Mouse (Mus musculus) liver, embryonic 15.5 days (tissue): Measurements from ENCODE around the gene 4931428L18Rik. TPM values are rescaled to one million over a fixed set of nuclear protein-coding genes. Genes with fewer than 3 reads are reported as not detected.

Experiments
- ATAC-seq: fragments of 200-750 bp; cut with Nextera tagmentation; 2 replicates; pipeline ENCODE4 v1.8.0; 2017; ENCODE audit warnings: moderate number of reproducible peaks, mild to moderate bottlenecking, moderate library complexity; ENCODE audit not compliant: insufficient read depth
- H3K27ac ChIP-seq: fragments of 300-500 bp; sonication (generic); replicated peaks from 2 replicates; pipeline ENCODE4 v1.5.1; 2015; ENCODE audit warnings: mild to moderate bottlenecking, inconsistent platforms
- H3K27me3 ChIP-seq: fragments of 300-500 bp; sonication (generic); 2 replicates; pipeline ENCODE4 v1.6.1; 2015; ENCODE audit warnings: mild to moderate bottlenecking, inconsistent platforms
- H3K36me3 ChIP-seq: fragments of 300-500 bp; sonication (generic); replicated peaks from 2 replicates; pipeline ENCODE4 v1.6.1; 2015; ENCODE audit warnings: moderate library complexity, mild to moderate bottlenecking, inconsistent platforms
- H3K4me1 ChIP-seq: fragments of 300-500 bp; sonication (generic); replicated peaks from 2 replicates; pipeline ENCODE4 v1.6.1; 2015; ENCODE audit warnings: inconsistent platforms
- H3K4me2 ChIP-seq: fragments of 300-500 bp; sonication (generic); 2 replicates; pipeline ENCODE4 v1.6.1; 2015; ENCODE audit warnings: moderate library complexity, mild to moderate bottlenecking, inconsistent platforms
- H3K4me3 ChIP-seq: fragments of 300-500 bp; sonication (generic); replicated peaks from 2 replicates; pipeline ENCODE4 v1.5.1; 2015; ENCODE audit warnings: mild to moderate bottlenecking, inconsistent platforms
- H3K9ac ChIP-seq: fragments of 300-500 bp; sonication (generic); 2 replicates; pipeline ENCODE4 v1.6.1; 2015; ENCODE audit warnings: moderate library complexity, mild to moderate bottlenecking, inconsistent platforms
- H3K9me3 ChIP-seq: fragments of 300-500 bp; sonication (generic); replicated peaks from 2 replicates; pipeline ENCODE4 v1.6.1; 2016; ENCODE audit warnings: inconsistent platforms
- WGBS: fragments of 180-500 bp; shearing (Covaris S2); methylation state at CpG from one replicate; pipeline ENCODE4 v1.1.7; 2015; ENCODE audit warnings: mixed read lengths; ENCODE audit not compliant: insufficient replicate concordance; 5-methylcytosine and 5-hydroxymethylcytosine counted together
- polyA plus RNA-seq: library from polyadenylated mRNA; unstranded; fragments of >200 nt; fragmentation: Nextera tagmentation; extraction: Ambion mirVana; gene quantifications from 2 replicates; pipeline ENCODE4 v1.2.1, GENCODE M21; 2015

The 4931428L18Rik gene
- polyA plus RNA-seq, 1 experiment from 2014 or later, result not detected

DNA sequence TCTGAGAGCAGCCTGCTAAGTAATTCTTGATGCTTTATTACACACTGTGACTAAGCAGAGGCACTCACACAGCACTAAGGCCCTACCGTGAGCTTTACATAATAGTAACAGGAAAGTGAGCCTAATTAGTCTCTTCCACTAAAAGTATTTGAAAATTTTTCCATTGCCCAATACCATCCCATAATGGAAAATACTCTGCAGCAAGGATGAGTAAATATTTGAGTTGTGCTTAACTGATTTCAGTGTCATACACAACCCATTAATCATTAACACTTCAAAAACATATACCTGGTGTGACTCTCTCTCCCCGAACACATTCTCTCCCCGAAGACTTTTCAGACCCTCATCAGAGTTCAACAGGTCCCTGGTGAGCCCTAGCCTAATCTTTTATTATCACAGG is 127.7 kb downstream of the 4931428L18Rik start:
- no peak overlapping the region for H3K4me2 ChIP-seq
- no peak overlapping the region for H3K9ac ChIP-seq
- H3K9me3 ChIP-seq, result no peaks in the 10 kb centered on the region
- no peaks in the 10 kb centered on the region; the same call in 1 of the 2 replicates for H3K4me1 ChIP-seq
- H3K27ac ChIP-seq, result peak overlapping the region; percentile 62
- no peak overlapping the region for H3K4me3 ChIP-seq
- ATAC-seq, result peak; percentile 68
- H3K36me3 ChIP-seq, result no peaks in the 10 kb centered on the region
- H3K27me3 ChIP-seq, result no peaks in the 10 kb centered on the region
- 58% methylated on average over 3 of the region's 3 CpGs for WGBS

DNA sequence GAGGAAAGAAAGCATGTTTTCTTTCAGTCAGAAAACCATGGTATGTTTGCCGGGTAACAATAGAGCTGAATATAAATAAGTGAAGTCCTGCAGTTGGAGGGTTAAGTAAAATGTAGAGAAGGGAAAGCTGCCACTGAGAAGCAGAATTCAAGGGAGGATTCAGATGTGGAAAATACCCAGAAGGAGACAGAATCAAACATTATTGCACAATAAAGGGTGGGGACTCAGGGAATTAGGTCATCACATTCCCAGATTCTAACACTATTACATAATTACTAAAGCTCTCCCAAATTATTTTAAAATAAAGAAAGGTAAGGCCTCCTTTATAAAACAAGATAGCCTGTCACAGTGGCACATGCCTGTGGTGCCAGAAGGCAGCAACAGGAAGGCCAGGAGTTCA is 128.5 kb downstream of the 4931428L18Rik start:
- Histone ChIP-seq H3K4me3 (no peak overlapping the region), H3K36me3 (no peaks in the 10 kb centered on the region), H3K4me1 (no peaks in the 10 kb centered on the region; the same call in 1 of the 2 replicates), H3K9me3 (no peaks in the 10 kb centered on the region), H3K27ac (peak overlapping the region; percentile 57), H3K9ac (no peak overlapping the region), H3K27me3 (no peaks in the 10 kb centered on the region), H3K4me2 (no peak overlapping the region)
- WGBS, result 63% methylated on average over 1 of the region's 1 CpGs
- no peak for ATAC-seq

DNA sequence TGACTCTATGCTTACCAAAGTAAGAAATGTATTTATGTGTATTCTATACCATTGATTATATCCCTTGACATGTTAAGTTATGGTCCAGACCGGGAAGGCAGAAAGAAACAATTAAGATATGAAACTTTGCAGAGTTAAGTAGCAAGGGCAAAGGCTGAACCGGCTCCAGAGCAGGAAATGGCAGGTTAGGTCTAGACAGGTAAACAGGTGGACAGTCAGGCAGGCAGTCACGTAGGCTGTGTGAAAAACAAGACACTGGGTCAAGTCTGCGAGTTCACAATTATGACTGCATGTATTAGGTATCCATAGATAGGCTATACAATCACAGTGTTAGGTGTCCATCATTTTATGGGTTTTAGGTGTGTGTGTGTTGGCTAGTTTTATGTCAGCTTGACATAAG is 133.8 kb downstream of the 4931428L18Rik start:
- Histone ChIP-seq H3K27me3 (no peaks in the 10 kb centered on the region), H3K9ac (no peak overlapping the region), H3K4me3 (no peak overlapping the region), H3K9me3 (no peaks in the 10 kb centered on the region), H3K27ac (no peak overlapping the region), H3K36me3 (no peaks in the 10 kb centered on the region), H3K4me1 (no peaks in the 10 kb centered on the region; the same call in 1 of the 2 replicates), H3K4me2 (no peak overlapping the region)
- no peak for ATAC-seq
- 66% methylated on average over 4 of the region's 4 CpGs for WGBS

DNA sequence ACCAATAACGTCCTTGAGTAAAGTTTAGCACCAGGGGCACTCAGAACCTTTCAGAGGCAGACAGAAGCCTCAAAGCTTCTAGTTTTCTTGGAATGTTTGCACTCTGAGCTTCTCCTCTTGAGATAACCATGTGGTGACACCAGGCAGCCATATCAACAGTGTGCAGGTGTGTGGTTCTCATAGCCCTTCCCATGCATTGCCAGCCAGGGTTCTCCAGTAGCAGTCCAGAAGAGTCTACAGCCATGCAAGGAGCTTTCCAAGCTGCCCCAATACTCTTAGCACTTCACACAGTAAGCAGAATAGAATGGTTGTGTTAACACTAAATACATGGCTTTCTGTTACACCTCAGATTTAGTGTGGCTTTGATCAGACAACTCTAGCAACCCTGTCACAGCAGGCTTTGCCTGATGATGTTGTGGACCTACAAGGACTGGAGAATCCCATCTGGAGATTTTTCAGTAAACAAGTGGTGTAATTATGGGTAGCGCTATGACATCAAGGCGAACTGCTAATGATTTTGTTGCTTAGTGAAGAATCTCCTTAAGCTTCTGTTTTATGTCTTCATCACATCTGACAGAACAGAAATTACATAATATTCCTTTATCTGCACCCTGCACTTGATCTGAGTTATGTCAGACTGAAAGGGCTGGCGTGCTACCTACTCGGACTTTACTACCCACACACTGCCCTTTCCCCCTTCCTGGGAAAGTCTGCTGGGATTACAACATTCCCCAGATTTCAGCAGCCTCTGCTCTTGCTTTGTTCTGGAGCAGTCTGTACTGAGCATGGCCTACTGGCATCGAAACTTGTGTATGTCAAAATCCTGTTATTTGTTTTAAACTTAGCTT is 149.7 kb downstream of the 4931428L18Rik start:
- Histone ChIP-seq H3K27ac (0 out of 2 replicates have a peak overlapping the region, but pooled peaks have one; percentile 6), H3K4me3 (no peak overlapping the region), H3K27me3 (no peaks in the 10 kb centered on the region), H3K4me2 (no peak overlapping the region), H3K9ac (no peak overlapping the region), H3K4me1 (peaks cover 4% of the 10 kb centered on the region; the same call in 1 of the 2 replicates), H3K36me3 (no peaks in the 10 kb centered on the region), H3K9me3 (no peaks in the 10 kb centered on the region)
- 43% methylated on average over 6 of the region's 6 CpGs for WGBS
- ATAC-seq, result peak; percentile 86

DNA sequence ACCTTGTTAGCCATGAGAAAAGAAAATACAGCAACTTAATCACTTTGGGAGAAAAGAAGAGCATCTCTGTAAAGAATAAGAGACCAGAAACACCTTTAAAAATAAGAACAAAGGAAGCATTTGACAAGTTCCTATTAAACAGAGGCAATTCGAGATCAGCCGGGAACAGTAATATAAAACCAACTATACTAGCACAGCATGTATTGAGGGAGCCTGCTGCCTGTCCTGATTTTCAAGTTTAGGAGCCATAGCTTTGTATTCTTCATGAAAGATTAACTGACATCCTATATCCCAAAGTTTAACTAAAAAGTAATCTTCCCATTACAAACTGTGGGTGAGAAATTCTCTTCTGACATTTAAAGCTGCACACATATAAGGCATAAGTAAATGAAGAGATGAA is 151.3 kb downstream of the 4931428L18Rik start:
- no peak for ATAC-seq
- H3K36me3 ChIP-seq, result no peaks in the 10 kb centered on the region
- H3K9ac ChIP-seq, result no peak overlapping the region
- no peak overlapping the region for H3K27ac ChIP-seq
- H3K4me3 ChIP-seq, result no peak overlapping the region
- H3K9me3 ChIP-seq, result no peaks in the 10 kb centered on the region
- no peaks in the 10 kb centered on the region for H3K27me3 ChIP-seq
- peaks cover 4% of the 10 kb centered on the region; the same call in 1 of the 2 replicates for H3K4me1 ChIP-seq
- no peak overlapping the region for H3K4me2 ChIP-seq
- WGBS, result 72% methylated on average over 2 of the region's 2 CpGs

DNA sequence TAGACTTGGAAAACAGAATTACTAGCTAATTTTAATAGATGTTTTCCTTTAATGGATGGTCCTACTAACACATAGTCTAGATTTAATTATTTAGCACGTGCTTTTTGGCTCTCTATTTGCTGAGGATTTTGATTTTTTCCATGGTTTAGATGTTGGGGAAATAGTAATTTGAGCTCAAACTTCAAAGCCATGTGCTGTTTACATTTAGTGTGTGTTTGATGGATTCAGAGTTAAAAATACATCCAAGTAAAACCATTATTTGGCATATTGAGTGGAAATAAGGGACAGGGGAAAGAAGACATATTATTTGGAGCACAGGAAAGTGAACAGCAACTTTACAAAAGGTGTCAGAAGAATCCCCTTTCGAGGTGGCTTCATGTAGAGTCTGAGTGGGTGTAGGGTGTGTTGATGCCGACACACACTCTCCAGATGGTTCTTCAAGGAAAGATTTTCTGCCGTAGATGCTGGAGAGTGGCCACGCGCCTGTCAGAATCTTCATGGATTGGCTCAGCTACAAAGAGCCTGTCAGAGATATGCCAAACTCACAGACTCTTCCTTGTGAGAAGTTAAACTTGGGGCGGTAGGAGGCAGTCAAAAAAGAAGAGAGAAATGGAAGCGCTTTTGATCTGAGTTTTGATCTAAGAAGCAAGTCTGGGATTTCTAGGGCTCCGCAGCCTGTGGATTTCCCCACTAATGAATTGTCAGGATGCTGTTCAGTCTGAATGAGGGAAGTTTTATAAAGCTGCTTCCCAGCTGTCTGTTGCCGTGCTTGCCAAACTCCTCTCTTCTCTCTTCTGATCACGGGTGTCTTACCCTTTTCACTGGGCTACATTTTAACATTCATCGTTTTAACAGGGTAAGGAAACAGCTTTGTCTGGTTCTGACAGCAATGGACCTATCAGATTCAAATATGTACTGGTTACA is 157.4 kb downstream of the 4931428L18Rik start:
- WGBS, result 67% methylated on average over 12 of the region's 12 CpGs

DNA sequence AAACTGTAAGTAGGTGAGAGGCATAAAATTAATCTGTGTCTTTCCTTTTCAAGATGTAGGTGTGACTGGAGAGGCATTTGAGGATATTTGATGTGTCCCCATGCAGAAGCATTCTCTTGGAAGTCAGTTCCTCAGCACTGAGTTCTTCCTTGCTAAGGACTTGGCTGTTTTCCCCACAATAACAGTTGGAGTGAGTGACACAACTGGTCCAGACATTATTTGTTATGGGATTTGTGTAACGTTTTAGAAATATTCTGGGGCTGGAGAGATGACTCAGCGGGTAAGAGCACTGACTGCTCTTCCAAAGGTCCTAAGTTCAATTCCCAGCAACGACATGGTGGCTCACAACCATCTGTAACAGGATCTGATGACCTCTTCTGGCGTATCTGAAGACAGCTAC is 162.7 kb downstream of the 4931428L18Rik start:
- H3K4me1 ChIP-seq, result no peaks in the 10 kb centered on the region
- H3K27me3 ChIP-seq, result no peaks in the 10 kb centered on the region
- no peak overlapping the region for H3K27ac ChIP-seq
- 47% methylated on average over 4 of the region's 4 CpGs for WGBS
- no peaks in the 10 kb centered on the region for H3K9me3 ChIP-seq
- H3K9ac ChIP-seq, result no peak overlapping the region
- no peaks in the 10 kb centered on the region for H3K36me3 ChIP-seq
- ATAC-seq, result no peak
- H3K4me3 ChIP-seq, result no peak overlapping the region
- no peak overlapping the region for H3K4me2 ChIP-seq

More for the DNA sequence above, 157.4 kb downstream of the 4931428L18Rik start:
- ATAC-seq, result no peak
- Histone ChIP-seq H3K9me3 (no peaks in the 10 kb centered on the region), H3K4me3 (no peak overlapping the region), H3K36me3 (no peaks in the 10 kb centered on the region), H3K27me3 (no peaks in the 10 kb centered on the region), H3K9ac (no peak overlapping the region), H3K4me1 (no peaks in the 10 kb centered on the region), H3K27ac (no peak overlapping the region), H3K4me2 (no peak overlapping the region)

DNA sequence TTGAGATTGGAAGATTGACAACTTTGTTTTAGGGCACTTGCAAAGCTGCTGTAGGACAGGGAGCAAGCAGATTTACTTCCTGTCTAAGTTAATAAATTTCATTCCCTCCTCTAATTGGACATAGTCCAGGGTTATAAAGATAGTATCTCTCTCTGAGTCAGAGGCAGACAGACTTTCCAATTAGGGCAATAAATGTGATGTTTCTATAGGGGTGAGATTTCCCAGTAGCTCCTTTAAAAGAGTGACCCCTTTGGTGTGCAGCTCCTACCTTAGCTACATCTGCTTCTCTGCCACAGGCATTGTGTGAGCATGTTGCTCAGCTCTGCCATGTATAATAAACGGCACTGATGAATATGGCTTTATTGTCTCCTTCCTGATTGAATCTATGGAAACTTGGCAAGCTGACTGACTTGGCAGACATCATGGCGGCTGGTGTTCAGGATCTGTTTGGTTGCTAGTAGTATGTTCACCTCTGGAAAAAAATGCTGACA is 163.6 kb downstream of the 4931428L18Rik start:
- Histone ChIP-seq H3K9ac (no peak overlapping the region), H3K27ac (no peak overlapping the region), H3K4me2 (no peak overlapping the region), H3K9me3 (no peaks in the 10 kb centered on the region), H3K4me3 (no peak overlapping the region), H3K4me1 (no peaks in the 10 kb centered on the region), H3K27me3 (no peaks in the 10 kb centered on the region), H3K36me3 (no peaks in the 10 kb centered on the region)
- ATAC-seq, result no peak
- WGBS, result 61% methylated on average over 2 of the region's 2 CpGs

DNA sequence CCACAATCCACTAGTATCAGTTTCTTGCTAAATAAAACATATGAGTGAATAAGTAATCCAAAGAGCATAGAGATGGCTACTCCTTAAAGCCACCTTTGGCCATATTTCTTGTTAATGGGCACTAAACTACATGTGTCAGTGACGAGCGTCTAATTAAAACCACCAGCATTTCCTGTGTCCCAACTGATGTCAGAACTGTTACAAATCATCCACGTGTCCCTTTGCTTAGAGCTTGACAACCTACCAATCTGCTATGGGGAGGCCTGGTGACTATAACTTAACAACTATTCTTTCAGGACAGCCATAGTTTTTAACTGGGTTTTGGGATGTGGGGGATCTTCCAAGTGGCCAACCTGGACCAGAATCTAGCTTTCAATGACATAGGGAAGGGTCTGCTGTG is 164.3 kb downstream of the 4931428L18Rik start:
- Histone ChIP-seq H3K9me3 (no peaks in the 10 kb centered on the region), H3K4me3 (no peak overlapping the region), H3K27me3 (no peaks in the 10 kb centered on the region), H3K4me2 (no peak overlapping the region), H3K27ac (no peak overlapping the region), H3K4me1 (no peaks in the 10 kb centered on the region), H3K9ac (no peak overlapping the region), H3K36me3 (no peaks in the 10 kb centered on the region)
- WGBS, result 23% methylated on average over 3 of the region's 3 CpGs
- no peak for ATAC-seq

DNA sequence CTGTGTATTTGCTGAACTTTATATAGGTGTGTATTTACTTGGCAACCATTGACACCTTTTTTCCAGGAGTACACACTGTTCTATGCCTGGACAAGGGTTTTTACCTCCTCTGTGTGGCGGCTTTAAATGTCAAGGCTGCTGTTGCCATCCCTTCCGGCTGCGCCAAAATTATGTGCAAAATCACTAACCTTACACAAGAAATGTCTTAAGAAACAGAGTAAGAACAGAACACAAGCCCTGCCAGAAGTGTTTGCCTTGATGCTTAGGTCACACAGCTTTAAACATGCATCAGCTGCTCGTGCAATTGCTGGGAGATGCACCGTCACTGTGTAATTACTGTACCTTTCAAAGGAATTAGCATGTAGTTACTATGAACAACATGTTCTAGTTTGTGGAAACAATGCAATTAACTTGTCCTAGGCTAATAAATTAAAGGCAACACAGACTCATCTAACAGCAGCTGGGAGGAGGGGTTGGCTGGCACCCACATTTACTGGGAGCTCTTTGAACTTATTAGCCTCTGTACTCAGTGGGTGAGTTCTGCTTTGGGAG is 171.0 kb downstream of the 4931428L18Rik start:
- H3K4me2 ChIP-seq, result no peak overlapping the region
- no peaks in the 10 kb centered on the region for H3K36me3 ChIP-seq
- no peak for ATAC-seq
- no peak overlapping the region for H3K9ac ChIP-seq
- no peak overlapping the region for H3K27ac ChIP-seq
- H3K9me3 ChIP-seq, result no peaks in the 10 kb centered on the region
- 73% methylated on average over 5 of the region's 5 CpGs for WGBS
- no peak overlapping the region for H3K4me3 ChIP-seq
- no peaks in the 10 kb centered on the region for H3K27me3 ChIP-seq
- H3K4me1 ChIP-seq, result no peaks in the 10 kb centered on the region
